Mouse (Mus musculus) hindbrain, embryonic 14.5 days (tissue): ENCODE data around the gene Spg20. TPM values are rescaled to one million over a fixed set of nuclear protein-coding genes. Genes with fewer than 3 reads are reported as not detected.
A peak's percentile ranks its signal among the peaks of the same experiment; 100 is the strongest.

Source experiments
- ATAC-seq: fragments of 200-750 bp; cut with Nextera tagmentation; 2 replicates; pipeline ENCODE4 v1.8.0; 2017; ENCODE audit warnings: moderate number of reproducible peaks, mild to moderate bottlenecking, moderate TSS enrichment, moderate library complexity; ENCODE audit not compliant: low FRiP score
- DNase-seq: peaks from one replicate; pipeline ENCODE4 v3.0.0-alpha.2; 2015; ENCODE audit warnings: low spot score
- H3K27ac ChIP-seq: fragments of 300-500 bp; sonication (generic); 2 replicates; pipeline ENCODE4 v1.5.1; 2014; ENCODE audit warnings: mild to moderate bottlenecking, moderate library complexity
- H3K27me3 ChIP-seq: fragments of 300-500 bp; sonication (generic); 2 replicates; pipeline ENCODE4 v1.6.1; 2014; ENCODE audit warnings: mild to moderate bottlenecking, low read length, mixed read lengths; ENCODE audit not compliant: control insufficient read depth, insufficient read depth
- H3K36me3 ChIP-seq: fragments of 300-500 bp; sonication (generic); replicated peaks from 2 replicates; pipeline ENCODE4 v1.6.1; 2014; ENCODE audit not compliant: control insufficient read depth, insufficient read depth
- H3K4me1 ChIP-seq: fragments of 300-500 bp; sonication (generic); replicated peaks from 2 replicates; pipeline ENCODE4 v1.6.1; 2014; ENCODE audit warnings: antibody characterized with exemption, low read length, mixed read lengths; ENCODE audit not compliant: control insufficient read depth, insufficient read depth
- H3K4me2 ChIP-seq: fragments of 300-500 bp; sonication (generic); replicated peaks from 2 replicates; pipeline ENCODE4 v1.6.1; 2014; ENCODE audit warnings: mild to moderate bottlenecking, moderate library complexity
- H3K4me3 ChIP-seq: fragments of 300-500 bp; sonication (generic); replicated peaks from 2 replicates; pipeline ENCODE4 v1.5.1; 2014; ENCODE audit warnings: mild to moderate bottlenecking, low read length
- H3K9ac ChIP-seq: fragments of 300-500 bp; sonication (generic); 2 replicates; pipeline ENCODE4 v1.6.1; 2014
- H3K9me3 ChIP-seq: fragments of 300-500 bp; sonication (generic); 2 replicates; pipeline ENCODE4 v1.6.1; 2016; ENCODE audit warnings: low read length; ENCODE audit not compliant: control insufficient read depth
- WGBS: fragments of 180-500 bp; shearing (Covaris S2); extraction: QIAGEN DNeasy Blood & Tissue Kit; methylation state at CpG from one replicate; pipeline ENCODE4 v1.1.7; 2014; 5-methylcytosine and 5-hydroxymethylcytosine counted together
- polyA plus RNA-seq: library from polyadenylated mRNA; unstranded; fragments of >200 nt; fragmentation: Nextera tagmentation; extraction: Ambion mirVana; gene quantifications from 2 replicates; pipeline ENCODE4 v1.2.1, GENCODE M21; 2014

The Spg20 gene
- 16.2 and 19.5 TPM in 2 replicates for polyA plus RNA-seq

DNA sequence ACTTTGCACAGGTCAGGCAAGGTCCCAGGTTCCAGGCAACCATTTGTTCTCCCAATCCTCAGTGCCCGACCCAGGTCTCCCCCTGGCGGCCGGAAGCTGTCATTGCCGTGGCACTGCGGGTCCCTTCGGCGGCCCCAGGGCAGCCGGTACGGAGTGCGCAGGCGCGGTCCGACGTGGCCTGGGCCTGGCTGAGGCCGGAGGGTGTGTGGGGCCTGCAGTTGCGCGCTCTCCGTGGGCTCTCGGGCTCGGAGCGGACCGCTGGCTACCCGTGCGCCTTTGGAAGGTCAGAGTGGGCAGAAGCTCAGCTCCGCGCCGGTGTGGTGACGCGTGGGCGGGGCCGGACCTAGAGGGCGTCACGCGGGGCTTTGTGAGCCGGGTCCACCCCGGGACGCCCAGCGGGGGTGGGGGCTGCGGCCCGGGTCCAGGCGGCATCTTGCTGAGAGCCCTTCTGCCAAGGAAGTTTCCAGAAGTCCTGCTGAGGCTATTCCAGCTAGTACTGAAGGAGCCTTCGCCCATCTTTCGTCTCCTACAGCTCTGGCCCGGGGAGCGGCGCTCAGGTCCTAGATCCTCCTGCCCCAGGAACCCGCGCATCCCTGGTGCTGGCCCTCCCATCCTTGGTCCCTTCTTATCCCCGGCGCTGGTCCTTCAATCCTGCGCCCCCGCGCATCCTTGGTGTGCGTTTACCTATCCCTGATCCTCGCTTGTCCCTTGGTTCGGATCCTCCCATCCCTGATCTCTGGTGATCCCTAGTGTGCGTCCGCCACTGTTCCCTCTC lies at the start of gene Spg20:
Gene Spg20, plus strand, starts transcription at position 174 of the 775 bp plus-strand sequence.
- WGBS = under 1% methylated on average over 57 of the region's 58 CpGs
- DNase-seq = peak; percentile 95
- peaks cover 3% of the 10 kb centered on the region for H3K36me3 ChIP-seq
- peak within 1 kb of the TSS; percentile 93 for H3K27ac ChIP-seq
- H3K4me1 ChIP-seq = peaks cover 21% of the 10 kb centered on the region
- no peaks in the 10 kb centered on the region for H3K9me3 ChIP-seq
- H3K4me3 ChIP-seq = peak within 1 kb of the TSS; percentile 92
- H3K27me3 ChIP-seq = no peaks in the 10 kb centered on the region
- peak within 1 kb of the TSS; percentile 76 for H3K4me2 ChIP-seq
- ATAC-seq = peak; percentile 95
- H3K9ac ChIP-seq = peak within 1 kb of the TSS; percentile 98

- no peak overlapping the region for H3K4me3 ChIP-seq
- no peak overlapping the region for H3K4me2 ChIP-seq
- no peak overlapping the region for H3K27ac ChIP-seq
- WGBS = 46% methylated on average over 9 of the region's 9 CpGs
- no peaks in the 10 kb centered on the region for H3K27me3 ChIP-seq
- ATAC-seq (0 out of 2 replicates have a peak, but pooled peaks have one; percentile 41), DNase-seq (no peak)
- no peak overlapping the region for H3K9ac ChIP-seq
- H3K4me1 ChIP-seq = peaks cover 14% of the 10 kb centered on the region
- no peaks in the 10 kb centered on the region for H3K9me3 ChIP-seq
- no peaks in the 10 kb centered on the region for H3K36me3 ChIP-seq
Observed at GRCm38 (mm10) chr3:55062653-55063052, 49.3 kb upstream of the Spg20 start.

DNA sequence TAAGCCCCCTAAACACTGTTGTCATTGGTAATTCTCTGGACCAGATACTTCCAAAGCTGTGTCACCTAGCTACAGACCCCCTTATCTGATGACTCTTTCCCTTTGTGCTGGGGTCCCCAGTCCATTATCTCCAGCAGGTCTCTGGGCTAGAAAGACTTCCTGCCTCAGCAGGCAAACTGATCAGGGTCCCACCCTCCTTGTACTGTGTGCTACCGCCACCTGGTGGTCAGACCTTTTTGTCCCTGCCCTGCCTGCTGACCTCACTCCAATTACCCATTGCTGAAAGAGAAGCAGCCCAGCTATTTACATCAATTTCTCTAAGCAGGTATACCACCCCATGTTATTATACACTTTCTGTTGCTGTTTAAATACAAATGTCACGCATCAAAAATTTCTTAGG lies 47.5 kb upstream of the Spg20 start:
- no peak overlapping the region for H3K4me3 ChIP-seq
- peak; percentile 71 for DNase-seq
- ATAC-seq = 0 out of 2 replicates have a peak, but pooled peaks have one; percentile 39
- H3K4me1 ChIP-seq = peaks cover 14% of the 10 kb centered on the region
- H3K36me3 ChIP-seq = no peaks in the 10 kb centered on the region
- H3K9ac ChIP-seq = no peak overlapping the region
- no peak overlapping the region for H3K27ac ChIP-seq
- H3K9me3 ChIP-seq = no peaks in the 10 kb centered on the region
- H3K4me2 ChIP-seq = no peak overlapping the region
- 10% methylated on average over 2 of the region's 2 CpGs for WGBS
- no peaks in the 10 kb centered on the region for H3K27me3 ChIP-seq

GRCm38 (mm10) chr3:55065738-55066665 lies 45.9 kb upstream of the Spg20 start:
- peak; percentile 29 for DNase-seq
- H3K9ac ChIP-seq = no peak overlapping the region
- H3K27ac ChIP-seq = peak overlapping the region; percentile 18; the same call in 1 of the 2 replicates
- WGBS = 48% methylated on average over 14 of the region's 14 CpGs
- H3K4me3 ChIP-seq = no peak overlapping the region
- H3K4me2 ChIP-seq = peak overlapping the region; percentile 12
- no peaks in the 10 kb centered on the region for H3K9me3 ChIP-seq
- H3K4me1 ChIP-seq = peaks cover 14% of the 10 kb centered on the region
- peak; percentile 66 for ATAC-seq
- no peaks in the 10 kb centered on the region for H3K36me3 ChIP-seq
- no peaks in the 10 kb centered on the region for H3K27me3 ChIP-seq

DNA sequence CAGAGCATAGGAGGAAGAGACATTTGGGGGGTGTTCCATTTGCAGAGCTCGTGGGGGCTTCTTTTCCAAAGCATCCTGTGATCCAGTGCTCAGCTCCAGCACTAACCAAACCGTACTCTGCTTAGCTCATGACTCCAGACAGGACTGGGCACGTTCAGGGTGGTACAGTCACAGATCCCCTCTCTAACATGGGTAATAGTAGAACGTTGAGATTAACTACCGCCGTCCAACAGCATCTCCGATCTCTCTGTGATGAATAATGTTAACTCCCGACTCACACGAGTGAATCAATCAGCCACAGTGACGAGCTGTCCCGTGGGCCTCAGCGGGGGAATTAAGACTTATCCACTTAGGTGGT lies 45.3 kb upstream of the Spg20 start:
- H3K27ac ChIP-seq = 0 out of 2 replicates have a peak overlapping the region, but pooled peaks have one; percentile 18

DNA sequence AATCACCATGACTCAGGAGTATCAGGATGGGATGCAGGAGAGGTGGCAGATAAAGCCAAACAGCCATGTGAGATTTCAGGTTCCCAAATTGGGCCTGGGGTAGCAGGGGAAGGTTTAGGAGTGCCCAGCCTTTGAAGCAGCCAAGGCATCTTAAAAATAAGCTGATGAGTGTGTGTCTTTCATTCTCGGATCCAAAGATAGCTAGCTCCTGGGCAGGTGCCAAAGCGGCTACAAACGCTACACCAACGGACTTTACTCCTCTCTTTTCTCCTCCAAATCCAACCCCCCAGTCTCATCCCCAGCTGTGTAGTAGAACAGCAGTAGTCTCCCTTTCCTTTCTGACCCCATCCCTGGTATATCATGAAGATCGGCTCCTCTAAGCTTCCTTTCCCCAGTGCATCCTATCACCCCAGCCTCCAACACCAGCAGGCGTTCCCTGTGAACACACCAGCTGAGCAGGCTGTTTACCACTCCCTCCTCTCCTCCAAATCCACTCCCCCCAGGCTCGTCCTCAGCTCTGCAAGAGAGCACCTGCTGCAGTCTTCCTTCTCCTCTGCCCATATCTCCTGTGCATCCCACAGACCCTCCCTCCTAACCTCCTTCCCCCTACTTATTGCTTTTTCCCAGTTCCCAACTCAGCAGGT lies 44.0 kb upstream of the Spg20 start:
- WGBS = 48% methylated on average over 7 of the region's 7 CpGs
- no peak overlapping the region for H3K4me3 ChIP-seq
- ATAC-seq = no peak

More for the DNA sequence above, 45.3 kb upstream of the Spg20 start:
- ATAC-seq = peak; percentile 37; the same call in 1 of the 2 replicates
- 26% methylated on average over 12 of the region's 12 CpGs for WGBS
- Histone ChIP-seq H3K9ac (no peak overlapping the region), H3K4me2 (no peak overlapping the region; the same call in 1 of the 2 replicates), H3K36me3 (no peaks in the 10 kb centered on the region), H3K27me3 (no peaks in the 10 kb centered on the region), H3K4me1 (peaks cover 14% of the 10 kb centered on the region), H3K9me3 (no peaks in the 10 kb centered on the region), H3K4me3 (no peak overlapping the region)
- DNase-seq = no peak

DNA sequence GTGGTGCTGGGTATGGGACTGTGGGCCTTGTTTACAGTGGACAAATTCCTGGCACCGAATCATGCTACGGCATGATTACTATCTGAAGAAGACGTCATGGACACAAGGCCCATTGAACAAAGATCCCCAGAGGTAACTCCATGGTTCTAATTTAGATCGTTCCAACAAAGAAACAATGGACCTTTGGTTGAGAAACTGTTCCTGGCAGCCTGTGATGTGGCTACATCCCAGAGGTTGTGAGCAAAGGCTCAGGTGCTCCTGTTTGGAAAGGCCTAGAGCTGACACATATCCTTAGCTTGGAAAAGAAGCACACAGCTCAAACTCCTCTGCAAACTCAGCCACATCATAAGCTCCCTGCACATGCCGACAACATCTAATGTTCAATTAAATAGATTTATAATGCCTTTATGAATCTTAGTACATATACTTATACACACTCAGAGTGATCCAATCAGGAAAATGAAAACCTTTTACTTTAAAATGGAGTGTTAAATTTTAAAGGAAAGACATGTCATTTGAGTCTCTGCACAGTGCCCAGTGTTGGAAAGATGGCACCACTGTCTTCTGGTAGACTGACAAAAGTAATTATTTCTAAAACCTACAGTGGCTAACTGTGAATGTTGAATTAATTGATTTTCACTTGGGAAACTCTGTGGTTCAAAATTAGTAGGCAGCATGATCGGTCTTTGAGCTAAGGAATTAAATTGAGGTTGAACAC lies 37.2 kb upstream of the Spg20 start:
- WGBS = 66% methylated on average over 6 of the region's 6 CpGs
- Histone ChIP-seq H3K4me3 (no peak overlapping the region), H3K27ac (no peak overlapping the region), H3K4me1 (0 out of 2 replicates have a peak, but pooled peaks cover 6% of the 10 kb centered on the region), H3K9ac (no peak overlapping the region), H3K4me2 (no peak overlapping the region), H3K36me3 (no peaks in the 10 kb centered on the region), H3K27me3 (no peaks in the 10 kb centered on the region), H3K9me3 (no peaks in the 10 kb centered on the region)
- ATAC-seq = no peak
- DNase-seq = no peak

More for the DNA sequence above, 44.0 kb upstream of the Spg20 start:
- Histone ChIP-seq H3K27ac (no peak overlapping the region), H3K9me3 (no peaks in the 10 kb centered on the region), H3K4me1 (peaks cover 14% of the 10 kb centered on the region), H3K36me3 (no peaks in the 10 kb centered on the region), H3K9ac (no peak overlapping the region), H3K4me2 (no peak overlapping the region), H3K27me3 (no peaks in the 10 kb centered on the region)
- DNase-seq = no peak

DNA sequence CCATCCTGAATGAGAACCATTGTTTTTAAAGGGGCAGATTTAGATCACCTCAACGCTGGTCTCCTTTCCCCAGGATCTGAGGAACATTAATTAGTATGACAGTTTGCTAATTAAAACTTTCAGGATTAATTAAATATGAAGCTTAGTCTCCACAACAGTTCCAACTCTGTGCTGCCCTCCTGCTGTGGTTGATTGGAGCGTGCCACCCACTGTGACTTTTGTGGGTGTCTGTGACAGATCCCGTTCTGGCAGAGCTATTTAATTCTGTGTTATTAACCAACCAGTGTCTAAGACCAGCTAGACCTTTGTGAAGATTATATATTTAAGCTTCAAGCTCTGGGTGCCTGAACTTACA lies 36.6 kb upstream of the Spg20 start:
- Histone ChIP-seq H3K4me3 (no peak overlapping the region), H3K4me2 (no peak overlapping the region), H3K36me3 (no peaks in the 10 kb centered on the region), H3K9ac (no peak overlapping the region), H3K4me1 (0 out of 2 replicates have a peak, but pooled peaks cover 6% of the 10 kb centered on the region), H3K27me3 (no peaks in the 10 kb centered on the region), H3K27ac (no peak overlapping the region), H3K9me3 (no peaks in the 10 kb centered on the region)
- DNase-seq = no peak
- WGBS = 33% methylated on average over 3 of the region's 3 CpGs
- ATAC-seq = peak; percentile 68; the same call in 1 of the 2 replicates
